Mouse (Mus musculus): ENCODE data around the gene Hsf5. TPM values are rescaled to one million over a fixed set of nuclear protein-coding genes. Genes with fewer than 3 reads are reported as not detected.

Gene Hsf5
- polyA plus RNA-seq, 1 experiment from 2014 or later = 0.27 TPM

DNA sequence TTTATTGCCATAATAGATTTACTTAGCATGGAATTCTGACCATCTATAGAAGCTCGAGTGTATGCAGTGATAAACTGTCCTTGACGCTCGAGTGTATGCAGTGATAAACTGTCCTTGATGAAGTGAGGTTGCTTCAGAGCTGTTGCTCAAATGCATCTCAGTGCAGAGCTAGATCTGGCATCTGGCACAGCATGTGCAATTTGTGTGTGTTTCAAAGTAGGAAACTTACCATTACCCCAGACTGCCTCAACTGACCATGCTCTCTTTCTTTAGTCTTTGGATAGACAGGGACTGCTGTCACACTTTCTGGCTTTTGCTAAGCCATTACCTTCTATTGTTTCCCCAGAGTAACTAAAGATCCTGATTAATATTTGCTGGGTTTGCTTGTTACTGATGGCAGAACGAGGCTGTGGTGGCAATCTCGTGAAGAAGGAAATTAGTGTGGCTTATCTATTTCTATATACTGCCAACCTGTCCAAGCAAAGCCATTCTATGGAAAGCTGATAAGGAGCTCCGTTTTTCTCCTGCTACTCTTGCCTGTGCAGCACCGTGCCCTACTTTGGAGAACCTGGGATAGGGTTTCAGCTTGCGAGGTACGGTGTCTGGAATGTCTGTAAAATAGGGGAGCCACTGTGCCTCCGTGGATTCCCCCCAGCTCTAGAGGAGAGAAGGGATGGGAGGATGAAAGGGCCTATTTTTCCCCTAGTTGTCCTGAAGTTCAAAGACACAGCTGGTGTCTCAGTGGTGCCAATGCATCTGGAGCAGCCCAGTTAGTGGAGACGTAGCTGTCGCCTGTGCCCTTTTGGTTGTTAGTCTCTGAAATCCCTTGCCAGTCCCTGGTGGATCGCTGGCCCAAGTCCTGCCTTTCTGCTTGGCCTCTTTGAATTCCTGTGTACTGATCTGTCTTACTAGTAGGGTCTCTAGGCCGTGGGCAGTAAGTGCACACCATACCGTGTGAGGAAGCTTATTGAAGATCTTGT, 70.6 kb downstream of the Hsf5 start:
- no peaks in the 10 kb centered on the region for H3K9me3 ChIP-seq
- H3K36me3 ChIP-seq (replicated peaks) = no peaks in the 10 kb centered on the region
- H3K4me3 ChIP-seq = no peak overlapping the region
- 82% methylated on average over 15 of the region's 15 CpGs for whole genome bisulfite sequencing
- H3K27ac ChIP-seq (replicated peaks) = no peak overlapping the region
- H3K4me1 ChIP-seq = peaks cover 40% of the 10 kb centered on the region
- H3K27me3 ChIP-seq (replicated peaks; ENCODE audit: low read depth, poor library complexity, severe bottlenecking) = no peaks in the 10 kb centered on the region
- no peak for DNase-seq (ENCODE audit: low spot score)

DNA sequence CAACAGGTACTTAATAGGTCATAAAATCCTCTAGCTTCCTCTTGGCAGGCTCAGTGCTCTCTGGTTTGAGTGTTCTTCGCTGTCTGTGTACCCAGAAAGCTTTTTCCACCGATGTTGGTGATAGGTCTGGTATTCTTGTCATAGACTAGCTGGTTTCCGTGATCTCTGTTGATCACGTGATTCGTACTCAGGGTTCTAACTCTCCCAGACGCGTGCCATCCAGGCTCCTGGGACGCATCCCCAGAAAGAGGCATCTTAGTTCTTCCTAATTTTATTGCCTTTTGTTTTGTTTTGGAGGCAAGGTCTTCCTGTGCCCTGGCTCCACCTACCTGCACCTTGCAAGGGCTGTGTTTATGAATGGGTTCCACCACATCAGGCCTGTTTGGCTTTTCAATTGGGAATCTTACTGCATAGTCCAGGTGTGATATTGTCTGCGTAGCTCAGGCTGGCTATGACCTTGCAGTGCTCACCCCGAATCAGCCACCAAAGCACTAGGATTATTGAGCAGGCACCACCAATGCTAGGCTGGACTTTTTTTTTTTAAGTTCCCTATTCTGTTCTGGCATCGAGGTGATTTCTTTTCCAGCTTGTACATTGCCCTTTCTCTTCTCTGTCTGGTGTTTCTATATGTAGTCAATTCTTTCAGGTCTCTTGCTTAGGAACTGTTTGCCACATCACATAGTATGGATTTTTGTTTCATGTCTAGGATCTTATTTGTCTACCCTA, 71.7 kb downstream of the Hsf5 start:
- Histone ChIP-seq H3K27ac (replicated peaks) (no peak overlapping the region; the same call in 1 of the 2 replicates), H3K9me3 (no peaks in the 10 kb centered on the region), H3K4me1 (peaks cover 32% of the 10 kb centered on the region), H3K4me3 (no peak overlapping the region), H3K36me3 (replicated peaks) (no peaks in the 10 kb centered on the region), H3K27me3 (replicated peaks; ENCODE audit: low read depth, poor library complexity, severe bottlenecking) (no peaks in the 10 kb centered on the region)
- 92% methylated on average over 11 of the region's 11 CpGs for WGBS
- DNase-seq (ENCODE audit: low spot score) = no peak

DNA sequence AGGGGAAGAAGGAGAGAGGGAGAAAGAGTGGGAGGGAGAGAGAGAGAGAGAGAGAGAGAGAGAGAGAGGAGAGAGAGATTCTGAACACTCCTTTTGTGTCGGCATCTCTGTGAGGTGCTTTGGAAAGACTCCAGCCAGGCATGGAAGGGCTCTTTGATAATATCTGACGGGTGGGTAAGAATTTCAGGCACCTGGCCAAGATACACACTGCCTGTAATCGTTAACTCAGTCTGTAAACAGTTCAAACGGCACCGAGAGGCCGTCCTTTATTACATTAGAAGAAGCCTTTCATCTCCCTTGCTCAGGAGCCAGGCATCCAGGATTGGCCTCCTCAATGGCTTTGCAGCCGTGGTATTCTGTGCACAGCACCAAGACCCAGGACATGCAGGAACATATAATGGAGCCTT, 72.4 kb downstream of the Hsf5 start:
- Histone ChIP-seq H3K36me3 (replicated peaks) (no peaks in the 10 kb centered on the region), H3K9me3 (no peaks in the 10 kb centered on the region), H3K27me3 (replicated peaks; ENCODE audit: low read depth, poor library complexity, severe bottlenecking) (no peaks in the 10 kb centered on the region), H3K27ac (replicated peaks) (peak overlapping the region; percentile 49), H3K4me1 (peaks cover 32% of the 10 kb centered on the region), H3K4me3 (peak overlapping the region; percentile 21; the same call in 1 of the 2 replicates)
- 41% methylated on average over 7 of the region's 7 CpGs for WGBS
- no peak for DNase-seq (ENCODE audit: low spot score)

DNA sequence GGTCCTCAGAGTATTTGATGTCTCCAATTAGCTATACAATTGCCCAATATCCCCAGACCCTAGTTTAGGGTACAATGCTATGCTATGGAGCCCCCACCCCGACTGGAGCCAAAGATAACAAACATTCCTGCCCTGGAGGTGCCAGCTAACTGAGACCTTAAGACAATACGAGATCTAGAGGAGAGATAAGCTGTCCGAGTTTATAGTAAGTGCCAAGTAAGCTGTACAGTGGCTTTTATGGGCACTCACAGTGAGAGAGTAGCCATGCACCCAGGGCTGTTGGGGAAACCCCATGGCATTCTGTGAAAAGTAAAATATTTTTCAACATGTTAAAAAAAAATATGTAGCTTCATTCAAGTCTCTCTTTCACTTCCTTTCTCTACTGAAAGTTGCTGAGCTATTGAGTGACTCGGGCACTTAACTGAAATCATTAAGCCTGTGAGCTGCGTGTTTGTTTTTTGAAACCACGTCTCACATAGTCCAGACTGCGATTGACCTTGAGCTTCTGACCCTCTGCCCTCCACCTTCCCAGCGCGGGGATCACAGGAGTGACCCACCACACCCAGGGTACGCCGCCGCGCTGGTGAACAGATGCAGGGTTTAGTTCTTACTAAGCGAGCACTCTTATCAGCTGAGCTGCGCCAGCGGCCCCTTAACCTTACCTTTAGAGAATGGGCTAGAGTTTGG, 73.2 kb downstream of the Hsf5 start:
- WGBS = 69% methylated on average over 16 of the region's 16 CpGs
- H3K36me3 ChIP-seq (replicated peaks) = no peaks in the 10 kb centered on the region

DNA sequence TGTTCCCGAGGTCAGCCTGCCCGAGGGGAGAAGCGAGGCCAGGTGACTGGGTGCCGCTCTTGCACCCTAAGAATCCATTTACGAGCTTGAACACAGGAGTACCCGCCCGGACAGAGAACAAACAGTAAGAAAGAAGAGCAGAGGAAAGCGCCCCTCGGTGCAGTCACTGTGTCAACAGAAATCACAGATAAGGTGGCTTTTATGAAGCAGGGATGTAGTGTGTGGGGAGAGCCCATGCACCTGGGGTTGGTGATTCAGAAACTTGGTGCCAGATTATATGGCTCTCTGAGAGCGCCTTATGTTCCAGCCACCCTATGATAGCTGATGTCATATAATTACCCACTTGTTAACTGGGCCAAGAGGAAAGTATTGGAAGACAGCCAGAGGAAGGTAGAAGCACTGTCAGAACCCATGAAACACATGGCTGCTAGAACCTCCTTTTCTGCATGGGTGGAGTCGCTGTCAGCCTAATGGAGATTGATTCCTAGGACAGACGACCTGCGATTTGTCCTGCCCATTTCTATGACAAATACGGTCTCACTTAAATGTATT, 80.2 kb downstream of the Hsf5 start:
- no peaks in the 10 kb centered on the region for H3K4me1 ChIP-seq
- 87% methylated on average over 14 of the region's 14 CpGs for WGBS
- H3K9me3 ChIP-seq = no peaks in the 10 kb centered on the region
- H3K27ac ChIP-seq (replicated peaks) = no peak overlapping the region
- no peak overlapping the region for H3K4me3 ChIP-seq
- no peak for DNase-seq (ENCODE audit: low spot score)
- no peaks in the 10 kb centered on the region for H3K27me3 ChIP-seq (replicated peaks; ENCODE audit: low read depth, poor library complexity, severe bottlenecking)
- no peaks in the 10 kb centered on the region for H3K36me3 ChIP-seq (replicated peaks)

More for the DNA sequence above, 73.2 kb downstream of the Hsf5 start:
- no peaks in the 10 kb centered on the region for H3K27me3 ChIP-seq (replicated peaks; ENCODE audit: low read depth, poor library complexity, severe bottlenecking)
- peak overlapping the region; percentile 49; the same call in 1 of the 2 replicates for H3K27ac ChIP-seq (replicated peaks)
- H3K4me3 ChIP-seq = peak overlapping the region; percentile 21; the same call in 1 of the 2 replicates
- no peak for DNase-seq (ENCODE audit: low spot score)
- no peaks in the 10 kb centered on the region for H3K9me3 ChIP-seq
- peaks cover 32% of the 10 kb centered on the region for H3K4me1 ChIP-seq

DNA sequence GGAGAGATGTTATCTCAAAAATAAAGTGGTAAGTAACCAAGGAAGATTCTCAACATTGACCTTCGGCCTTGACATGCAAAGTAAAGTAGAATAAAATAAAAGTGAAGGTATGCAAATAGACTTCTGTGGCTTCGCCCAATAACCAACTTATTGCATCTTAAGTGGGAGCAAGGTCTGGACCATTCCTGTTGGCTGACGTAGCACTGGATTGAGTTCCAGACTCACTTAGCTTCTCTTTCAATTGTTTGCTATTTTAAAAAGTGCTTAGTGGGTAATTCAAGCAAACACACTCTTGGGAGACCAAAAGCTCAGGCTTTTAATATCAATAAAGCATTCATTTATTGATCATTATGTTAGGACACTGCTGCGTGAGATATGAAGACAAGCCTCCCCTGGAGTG, 81.2 kb downstream of the Hsf5 start:
- no peak overlapping the region for H3K4me3 ChIP-seq
- no peak for DNase-seq (ENCODE audit: low spot score)
- no peaks in the 10 kb centered on the region for H3K4me1 ChIP-seq
- H3K9me3 ChIP-seq = no peaks in the 10 kb centered on the region
- 84% methylated on average over 4 of the region's 4 CpGs for WGBS
- H3K36me3 ChIP-seq (replicated peaks) = no peaks in the 10 kb centered on the region
- H3K27me3 ChIP-seq (replicated peaks; ENCODE audit: low read depth, poor library complexity, severe bottlenecking) = no peaks in the 10 kb centered on the region
- H3K27ac ChIP-seq (replicated peaks) = no peak overlapping the region

DNA sequence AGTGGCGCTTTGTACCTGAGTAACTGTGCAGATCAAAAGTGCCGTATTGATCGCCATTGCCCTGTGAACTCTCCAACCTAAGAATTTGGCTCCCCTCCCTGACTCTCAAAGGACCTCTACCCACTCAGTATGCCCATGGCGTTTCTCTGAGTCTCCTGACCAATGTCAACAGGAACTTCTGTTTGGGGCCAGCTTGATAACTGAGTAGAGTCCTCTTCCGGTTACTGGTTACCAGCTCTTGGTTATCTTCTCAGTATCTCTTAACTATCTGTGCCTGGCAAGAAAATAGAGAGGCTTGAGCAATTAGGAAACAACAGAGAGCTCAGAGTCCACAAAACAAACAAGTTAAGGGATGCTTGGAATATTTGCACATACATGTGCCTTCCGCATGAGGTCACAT, 84.1 kb downstream of the Hsf5 start:
- H3K4me3 ChIP-seq = no peak overlapping the region
- H3K4me1 ChIP-seq = no peaks in the 10 kb centered on the region; the same call in 1 of the 2 replicates
- H3K9me3 ChIP-seq = no peaks in the 10 kb centered on the region
- H3K27me3 ChIP-seq (replicated peaks; ENCODE audit: low read depth, poor library complexity, severe bottlenecking) = no peaks in the 10 kb centered on the region
- WGBS = 85% methylated on average over 6 of the region's 6 CpGs
- H3K27ac ChIP-seq (replicated peaks) = no peak overlapping the region
- no peak for DNase-seq (ENCODE audit: low spot score)
- 0 out of 2 replicates have a peak, but pooled peaks cover 4% of the 10 kb centered on the region for H3K36me3 ChIP-seq (replicated peaks)

DNA sequence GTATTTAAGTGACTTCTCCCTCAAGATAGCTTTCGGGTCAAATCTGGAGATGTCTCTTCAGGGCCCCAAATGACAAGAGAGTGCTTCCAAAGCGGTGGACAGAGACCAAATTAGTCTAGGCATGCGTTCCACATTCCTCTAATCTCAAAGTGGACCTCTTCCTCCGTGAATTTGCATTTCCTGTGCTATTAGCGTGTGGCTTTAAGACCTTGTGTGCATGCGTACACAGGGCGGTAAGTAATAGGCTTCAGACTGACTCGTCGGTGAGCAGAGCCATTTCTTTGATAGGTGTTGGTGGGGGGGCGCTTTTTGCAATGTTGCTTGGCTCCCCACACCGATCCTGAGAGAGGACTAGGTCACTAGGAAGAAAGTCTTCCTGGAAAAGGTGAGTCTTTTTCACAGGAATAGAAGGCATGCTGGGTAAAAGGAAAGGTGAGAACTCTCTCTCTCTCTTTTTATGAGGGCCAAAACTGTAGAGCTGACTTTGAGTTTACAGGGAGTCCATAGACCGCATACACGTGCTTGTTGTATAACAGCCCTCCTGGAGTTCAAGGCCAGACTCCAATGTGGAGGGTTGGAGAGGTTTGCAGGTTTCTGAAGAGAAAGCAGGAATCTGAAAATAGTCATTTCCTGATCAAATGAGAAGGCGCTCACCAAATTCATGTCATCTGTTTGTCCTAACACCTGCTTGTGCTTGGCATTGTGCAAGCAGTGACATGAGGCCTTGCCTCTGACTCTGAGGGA, 85.1 kb downstream of the Hsf5 start:
- Histone ChIP-seq H3K27me3 (replicated peaks; ENCODE audit: low read depth, poor library complexity, severe bottlenecking) (no peaks in the 10 kb centered on the region), H3K9me3 (no peaks in the 10 kb centered on the region), H3K4me3 (no peak overlapping the region), H3K27ac (replicated peaks) (no peak overlapping the region), H3K36me3 (replicated peaks) (0 out of 2 replicates have a peak, but pooled peaks cover 4% of the 10 kb centered on the region), H3K4me1 (no peaks in the 10 kb centered on the region; the same call in 1 of the 2 replicates)
- WGBS = 85% methylated on average over 14 of the region's 14 CpGs
- no peak for DNase-seq (ENCODE audit: low spot score)

DNA sequence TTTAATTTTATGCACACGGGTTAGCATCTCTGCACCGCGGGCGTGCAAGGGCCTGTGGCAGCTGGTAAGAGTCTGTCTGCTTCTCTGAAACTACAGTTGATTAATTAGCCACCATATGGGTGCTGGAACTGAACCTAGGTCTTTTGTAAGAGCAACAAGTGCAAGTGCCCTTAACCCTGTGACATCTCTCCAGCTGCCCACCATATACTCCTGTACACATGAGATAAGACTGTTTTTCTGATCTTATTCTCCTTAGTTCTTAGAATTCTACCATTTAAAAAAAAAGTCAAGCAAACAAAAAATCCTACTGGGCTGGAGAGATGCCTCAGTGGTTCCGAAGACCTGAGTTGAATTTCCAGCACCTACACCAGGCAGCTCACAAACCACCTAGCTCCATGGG, 86.7 kb downstream of the Hsf5 start:
- Histone ChIP-seq H3K4me1 (peaks cover 6% of the 10 kb centered on the region), H3K4me3 (no peak overlapping the region), H3K9me3 (no peaks in the 10 kb centered on the region), H3K36me3 (replicated peaks) (0 out of 2 replicates have a peak, but pooled peaks cover 4% of the 10 kb centered on the region), H3K27me3 (replicated peaks; ENCODE audit: low read depth, poor library complexity, severe bottlenecking) (peaks cover 12% of the 10 kb centered on the region), H3K27ac (replicated peaks) (no peak overlapping the region)
- no peak for DNase-seq (ENCODE audit: low spot score)
- 91% methylated on average over 5 of the region's 5 CpGs for WGBS

DNA sequence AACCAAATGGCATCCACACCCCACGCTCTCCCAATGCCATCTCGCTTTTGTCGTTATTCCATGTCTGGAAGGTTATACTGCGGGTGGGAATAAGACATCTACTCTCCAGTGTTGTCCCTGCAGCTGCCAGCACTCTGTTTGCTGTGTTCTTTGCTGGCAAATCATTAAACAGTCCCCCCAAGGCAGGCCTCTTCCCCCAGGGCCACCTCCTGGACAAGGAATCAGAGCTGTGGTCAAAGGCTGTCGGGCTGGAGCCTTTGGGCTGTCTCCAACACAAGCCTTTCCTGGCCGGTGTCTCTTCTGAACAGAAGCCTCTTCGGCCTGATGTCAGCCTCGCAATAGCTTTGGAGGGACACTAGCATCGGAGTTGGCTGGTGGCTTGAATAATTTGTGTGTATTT, 87.3 kb downstream of the Hsf5 start:
- WGBS = 90% methylated on average over 9 of the region's 9 CpGs
- no peaks in the 10 kb centered on the region for H3K9me3 ChIP-seq
- no peak overlapping the region for H3K4me3 ChIP-seq
- H3K27me3 ChIP-seq (replicated peaks; ENCODE audit: low read depth, poor library complexity, severe bottlenecking) = peaks cover 18% of the 10 kb centered on the region
- no peak overlapping the region for H3K27ac ChIP-seq (replicated peaks)
- DNase-seq (ENCODE audit: low spot score) = no peak
- peaks cover 6% of the 10 kb centered on the region for H3K4me1 ChIP-seq
- H3K36me3 ChIP-seq (replicated peaks) = 0 out of 2 replicates have a peak, but pooled peaks cover 4% of the 10 kb centered on the region

DNA sequence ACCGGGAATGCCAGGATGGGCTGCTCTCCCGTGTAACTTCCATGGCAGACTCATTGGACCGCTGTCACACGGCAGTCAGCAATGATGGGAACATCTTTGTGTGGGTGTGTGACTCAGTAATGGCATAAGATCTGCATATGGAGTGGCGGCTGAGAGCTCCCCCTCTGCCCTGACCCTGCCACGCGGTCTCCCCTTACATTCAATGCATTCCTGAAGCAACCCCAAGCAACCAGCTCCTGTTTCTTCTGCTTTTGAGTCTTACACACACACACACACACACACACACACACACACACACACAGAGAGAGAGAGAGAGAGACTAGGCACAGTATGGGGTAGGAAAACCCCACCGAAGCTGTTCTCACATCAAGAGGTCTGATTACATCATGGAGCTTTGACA, 90.6 kb downstream of the Hsf5 start:
- WGBS = 55% methylated on average over 8 of the region's 8 CpGs
- no peak overlapping the region for H3K4me3 ChIP-seq
- no peak for DNase-seq (ENCODE audit: low spot score)
- 0 out of 2 replicates have a peak, but pooled peaks cover 4% of the 10 kb centered on the region for H3K36me3 ChIP-seq (replicated peaks)
- no peaks in the 10 kb centered on the region for H3K9me3 ChIP-seq
- H3K27ac ChIP-seq (replicated peaks) = peak overlapping the region; percentile 5; the same call in 1 of the 2 replicates
- H3K4me1 ChIP-seq = peaks cover 29% of the 10 kb centered on the region
- H3K27me3 ChIP-seq (replicated peaks; ENCODE audit: low read depth, poor library complexity, severe bottlenecking) = peaks cover 42% of the 10 kb centered on the region
